Mouse (Mus musculus): ENCODE data around the gene Kcng4. TPM values are rescaled to one million over a fixed set of nuclear protein-coding genes. Genes with fewer than 3 reads are reported as not detected.

Kcng4 gene
- polyA plus RNA-seq, 1 experiment from 2014 or later = not detected

- Histone ChIP-seq H3K9ac (peak overlapping the region; percentile 66), H3K4me2 (peak overlapping the region; percentile 68), H3K4me3 (peak overlapping the region; percentile 43), H3K36me3 (no peaks in the 10 kb centered on the region), H3K4me1 (replicated peaks) (peaks cover 63% of the 10 kb centered on the region), H3K27me3 (replicated peaks) (no peaks in the 10 kb centered on the region), H3K27ac (ENCODE audit: poor library complexity, severe bottlenecking) (no peak overlapping the region), H3K9me3 (replicated peaks) (no peaks in the 10 kb centered on the region; the same call in 1 of the 2 replicates)
- 0 out of 2 replicates have a peak, but pooled peaks have one; percentile 37 for ATAC-seq (ENCODE audit: insufficient number of reproducible peaks, low FRiP score)
- 20% methylated on average over 17 of the region's 24 CpGs for WGBS
Measured at GRCm38 (mm10) chr8:119585901-119586300, 49.6 kb downstream of the Kcng4 start.

DNA sequence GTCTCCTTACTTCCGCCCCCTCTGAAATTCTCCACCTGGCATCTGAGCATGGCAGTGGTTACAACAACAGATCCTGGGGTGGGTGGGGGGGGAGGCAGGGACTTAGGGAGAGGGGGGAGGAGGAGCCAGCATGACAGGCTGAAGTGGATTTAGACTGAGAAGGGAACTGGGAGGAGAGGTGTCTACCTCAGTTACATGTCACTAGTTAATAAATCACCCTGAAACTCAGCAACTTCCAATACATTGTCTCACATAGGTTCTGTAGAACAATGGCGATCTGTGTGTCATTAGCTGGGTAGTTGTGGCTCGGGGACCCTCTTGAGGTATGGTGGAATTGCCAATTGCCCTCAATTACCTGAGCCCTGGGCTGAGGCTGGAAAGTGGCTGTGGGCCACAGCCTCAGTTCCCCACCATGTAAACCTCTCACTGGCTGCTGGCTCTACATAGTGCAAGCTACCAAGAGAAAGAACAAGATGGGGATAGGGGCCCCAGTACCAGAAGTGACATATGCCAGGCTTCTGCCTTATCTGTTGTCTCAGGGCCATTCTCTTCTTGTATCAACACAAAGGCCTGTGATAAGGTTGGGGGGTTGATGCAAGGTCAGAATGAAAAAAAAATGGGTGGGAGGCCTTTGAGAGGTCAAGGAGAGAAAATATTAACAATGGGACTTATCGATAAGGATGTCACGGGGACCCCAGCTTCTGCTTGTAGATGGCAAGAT, 54.9 kb downstream of the Kcng4 start:
- Histone ChIP-seq H3K9me3 (replicated peaks) (no peaks in the 10 kb centered on the region), H3K4me1 (replicated peaks) (peaks cover 49% of the 10 kb centered on the region), H3K9ac (no peak overlapping the region), H3K27ac (ENCODE audit: poor library complexity, severe bottlenecking) (peak overlapping the region; percentile 28), H3K36me3 (no peaks in the 10 kb centered on the region), H3K4me3 (no peak overlapping the region), H3K4me2 (no peak overlapping the region; the same call in 1 of the 2 replicates), H3K27me3 (replicated peaks) (peaks cover 21% of the 10 kb centered on the region)
- 43% methylated on average over 5 of the region's 5 CpGs for WGBS
- ATAC-seq (ENCODE audit: insufficient number of reproducible peaks, low FRiP score) = peak; percentile 84

DNA sequence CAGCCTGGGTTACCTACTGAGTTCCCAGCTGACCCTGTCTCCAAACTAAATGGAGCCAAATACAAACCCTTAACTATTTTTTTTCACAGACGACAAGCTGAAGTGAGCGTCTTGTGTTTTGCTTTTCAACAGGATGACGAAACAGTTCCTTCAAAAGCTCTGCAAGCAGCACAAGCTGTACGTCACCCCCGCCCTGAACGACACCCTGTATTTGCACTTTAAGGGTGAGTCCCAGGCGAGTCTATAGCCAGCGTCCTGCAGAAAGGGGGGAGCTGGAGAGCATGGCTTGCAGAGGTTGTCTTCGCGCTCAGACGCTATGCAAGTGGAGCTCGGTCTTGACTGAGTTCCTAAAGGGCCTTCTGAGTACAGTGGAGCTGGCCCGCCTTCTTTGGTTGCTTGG, 56.4 kb downstream of the Kcng4 start:
- no peaks in the 10 kb centered on the region for H3K36me3 ChIP-seq
- H3K27ac ChIP-seq (ENCODE audit: poor library complexity, severe bottlenecking) = no peak overlapping the region
- no peak overlapping the region for H3K9ac ChIP-seq
- peaks cover 40% of the 10 kb centered on the region for H3K4me1 ChIP-seq (replicated peaks)
- peaks cover 21% of the 10 kb centered on the region for H3K27me3 ChIP-seq (replicated peaks)
- ATAC-seq (ENCODE audit: insufficient number of reproducible peaks, low FRiP score) = no peak
- no peaks in the 10 kb centered on the region for H3K9me3 ChIP-seq (replicated peaks)
- no peak overlapping the region for H3K4me2 ChIP-seq
- WGBS = 46% methylated on average over 13 of the region's 13 CpGs
- H3K4me3 ChIP-seq = no peak overlapping the region

GRCm38 (mm10) chr8:119575366-119575726, 60.1 kb downstream of the Kcng4 start:
- WGBS = 3% methylated on average over 16 of the region's 16 CpGs
- ATAC-seq (ENCODE audit: insufficient number of reproducible peaks, low FRiP score) = no peak
- Histone ChIP-seq H3K27ac (ENCODE audit: poor library complexity, severe bottlenecking) (no peak overlapping the region), H3K36me3 (no peaks in the 10 kb centered on the region), H3K9me3 (replicated peaks) (no peaks in the 10 kb centered on the region), H3K27me3 (replicated peaks) (peaks cover 21% of the 10 kb centered on the region), H3K4me2 (peak overlapping the region; percentile 98), H3K9ac (peak overlapping the region; percentile 82; the same call in 1 of the 2 replicates), H3K4me3 (peak overlapping the region; percentile 82), H3K4me1 (replicated peaks) (peaks cover 25% of the 10 kb centered on the region)

DNA sequence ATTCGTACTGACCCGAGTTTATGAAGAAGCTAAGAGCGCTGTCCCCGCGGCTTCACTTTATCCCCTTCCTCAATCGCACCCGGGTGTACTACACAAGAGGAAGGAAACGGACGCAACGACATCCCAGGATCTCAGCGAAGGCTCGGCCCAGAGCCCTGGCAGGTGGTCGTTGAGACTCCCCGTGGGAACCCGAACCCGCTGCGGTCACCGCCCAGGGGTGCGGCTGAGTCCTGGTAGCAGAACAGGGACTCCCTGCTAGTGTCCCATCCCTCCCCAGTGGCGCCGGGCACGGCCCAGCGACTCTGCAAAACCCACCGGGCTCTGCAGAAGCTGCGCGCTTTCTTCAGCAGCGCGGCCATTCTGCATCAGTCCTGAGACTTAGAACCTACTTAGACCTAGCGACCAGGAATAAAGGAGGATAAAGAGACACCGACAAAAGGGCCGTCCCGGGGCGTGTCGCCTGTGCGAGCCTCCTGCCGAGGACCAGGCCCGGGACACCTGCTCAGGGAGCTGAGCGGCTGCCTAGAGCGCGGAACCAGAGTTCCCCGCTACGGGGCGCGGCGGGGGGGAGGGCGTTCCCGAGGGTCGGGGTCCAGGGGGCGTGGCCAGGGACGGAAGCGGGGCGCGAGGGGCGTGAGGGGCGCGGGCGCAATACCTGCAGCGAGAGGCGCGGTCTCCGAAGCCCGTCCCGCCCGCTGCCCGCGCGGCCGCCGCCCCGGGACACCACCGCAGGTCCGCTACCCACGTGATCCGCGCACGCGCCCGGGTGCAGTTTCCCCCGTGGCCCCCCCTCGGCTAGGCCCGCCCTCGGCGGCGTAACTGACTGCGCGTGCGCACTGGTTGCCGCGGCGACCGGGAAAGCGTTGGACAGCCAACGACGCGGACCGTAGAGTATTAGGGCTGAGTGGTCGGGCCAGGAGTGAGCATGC, 60.8 kb downstream of the Kcng4 start, which contains the start of the genes Hsdl1 and Dnaaf1:
Gene Hsdl1, minus strand, starts transcription at position 747 of the 929 bp plus-strand sequence.
Gene Dnaaf1, plus strand, starts transcription at position 799 of the 929 bp plus-strand sequence.
- H3K9ac ChIP-seq = peak within 1 kb of the TSS; percentile 82
- under 1% methylated on average over 97 of the region's 97 CpGs for WGBS
- H3K9me3 ChIP-seq (replicated peaks) = no peaks in the 10 kb centered on the region
- H3K36me3 ChIP-seq = no peaks in the 10 kb centered on the region
- peak within 1 kb of the TSS; percentile 98 for H3K4me2 ChIP-seq
- peak; percentile 94 for ATAC-seq (ENCODE audit: insufficient number of reproducible peaks, low FRiP score)
- H3K4me3 ChIP-seq = peak within 1 kb of the TSS; percentile 82
- H3K27me3 ChIP-seq (replicated peaks) = peaks cover 21% of the 10 kb centered on the region
- H3K4me1 ChIP-seq (replicated peaks) = peaks cover 21% of the 10 kb centered on the region
- peak within 1 kb of the TSS; percentile 37 for H3K27ac ChIP-seq (ENCODE audit: poor library complexity, severe bottlenecking)

Other genes starting within 250 kb of the Kcng4 start
- gene Mlycd, start 240.8 kb downstream of the Kcng4 start, polyA plus RNA-seq (2016; fragmentation: Nextera tagmentation; extraction: Ambion mirVana) = 19.3 and 20.1 TPM in 2 replicates
- gene Osgin1, start 201.6 kb downstream of the Kcng4 start, polyA plus RNA-seq (2016; fragmentation: Nextera tagmentation; extraction: Ambion mirVana) = 0.27 and 0.54 TPM in 2 replicates
- 0.71 and 0.75 TPM in 2 replicates for gene Necab2, start 189.0 kb downstream of the Kcng4 start, polyA plus RNA-seq (2016; fragmentation: Nextera tagmentation; extraction: Ambion mirVana)
- gene Slc38a8, start 134.0 kb downstream of the Kcng4 start, polyA plus RNA-seq (2016; fragmentation: Nextera tagmentation; extraction: Ambion mirVana) = not detected in 2 replicates
- 98.5 and 99.4 TPM in 2 replicates for gene Mbtps1, start 76.9 kb downstream of the Kcng4 start, polyA plus RNA-seq (2016; fragmentation: Nextera tagmentation; extraction: Ambion mirVana)
- gene Hsdl1, start 60.5 kb downstream of the Kcng4 start, polyA plus RNA-seq (2016; fragmentation: Nextera tagmentation; extraction: Ambion mirVana) = 38.3 and 41.9 TPM in 2 replicates
- 0.18 and 0.23 TPM in 2 replicates for gene Dnaaf1, start 60.4 kb downstream of the Kcng4 start, polyA plus RNA-seq (2016; fragmentation: Nextera tagmentation; extraction: Ambion mirVana)
- 8.1 and 8.6 TPM in 2 replicates for gene Taf1c, start 30.5 kb downstream of the Kcng4 start, polyA plus RNA-seq (2016; fragmentation: Nextera tagmentation; extraction: Ambion mirVana)
- gene Adad2, start 22.9 kb downstream of the Kcng4 start, polyA plus RNA-seq (2016; fragmentation: Nextera tagmentation; extraction: Ambion mirVana) = 0.09 TPM in 1 of 2 replicates, not detected in the other
- gene Wfdc1, start 30.7 kb upstream of the Kcng4 start, polyA plus RNA-seq (2016; fragmentation: Nextera tagmentation; extraction: Ambion mirVana) = 3.1 and 3.5 TPM in 2 replicates
- gene Atp2c2, start 64.3 kb upstream of the Kcng4 start, polyA plus RNA-seq (2016; fragmentation: Nextera tagmentation; extraction: Ambion mirVana) = 0.33 and 0.38 TPM in 2 replicates
- 14.6 and 14.8 TPM in 2 replicates for gene Tldc1, start 142.7 kb upstream of the Kcng4 start, polyA plus RNA-seq (2016; fragmentation: Nextera tagmentation; extraction: Ambion mirVana)
- gene Cotl1, start 204.9 kb upstream of the Kcng4 start, polyA plus RNA-seq (2016; fragmentation: Nextera tagmentation; extraction: Ambion mirVana) = 40.6 and 54.2 TPM in 2 replicates
- gene Klhl36, start 226.6 kb upstream of the Kcng4 start, polyA plus RNA-seq (2016; fragmentation: Nextera tagmentation; extraction: Ambion mirVana) = 10.3 and 12.5 TPM in 2 replicates